ENCODE assay signal across 15 mouse cellular contexts in the genomic region with DNA sequence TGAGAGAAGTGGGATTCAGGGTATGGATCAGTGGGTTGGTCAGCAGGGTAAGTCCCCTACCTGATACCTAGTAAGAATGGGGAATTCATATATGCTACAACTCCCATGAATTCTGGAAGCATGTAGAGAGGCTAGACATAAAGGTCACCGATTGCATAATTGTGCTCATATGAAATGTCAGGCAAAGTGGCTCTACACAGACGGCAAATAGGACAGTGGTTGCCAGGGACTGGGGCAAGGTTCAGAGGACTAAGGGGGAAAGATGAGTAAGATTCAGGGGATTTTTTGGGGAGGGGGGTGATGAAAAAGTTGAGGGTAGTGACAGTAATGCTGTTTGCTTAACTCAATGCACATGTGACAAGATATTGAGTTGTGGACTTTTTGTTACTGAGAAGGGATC.
"Had no signal": no experiment of that assay in that cellular context is flagged by ENCODE, and none has a peak within 500 bp of the region (broad histone marks: within the 10 kb centered on the region; RNA-seq: fewer than 3 reads in every experiment).

No protein-coding gene starts in this region.

- ATAC-seq: midbrain, embryonic 13.5 days; midbrain, embryonic 16.5 days had no signal

- H3K9ac ChIP-seq: kidney, embryonic 15.5 days; liver, embryonic 13.5 days; lung, embryonic 14.5 days; midbrain, embryonic 13.5 days had no signal

- H3K36me3 ChIP-seq: kidney, embryonic 15.5 days; liver, embryonic 13.5 days; midbrain, embryonic 10.5 days; midbrain, embryonic 13.5 days had no signal

- H3K4me1 ChIP-seq: liver, embryonic 13.5 days; midbrain, embryonic 10.5 days; midbrain, embryonic 13.5 days had no signal

- H3K4me2 ChIP-seq: kidney, embryonic 15.5 days; liver, embryonic 13.5 days; lung, embryonic 14.5 days; midbrain, embryonic 13.5 days had no signal

- H3K27ac ChIP-seq: kidney, embryonic 15.5 days; left cerebral cortex, adult 2 months; liver, embryonic 13.5 days; midbrain, embryonic 10.5 days; midbrain, embryonic 13.5 days had no signal

- H3K4me3 ChIP-seq: kidney, embryonic 15.5 days; left cerebral cortex, adult 2 months; liver, embryonic 13.5 days; megakaryocyte, embryonic 14.5 days; midbrain, embryonic 10.5 days; midbrain, embryonic 13.5 days had no signal

- H3K27me3 ChIP-seq: kidney, embryonic 15.5 days; liver, embryonic 13.5 days; midbrain, embryonic 13.5 days had no signal

- DNase-seq: kidney, adult 11 months; kidney, adult 8-10 months; kidney, postnatal 10 days; kidney, postnatal 36 days; layer of hippocampus, postnatal 36 days; liver, embryonic 13.5 days; lung, embryonic 14.5 days; thymus, adult 18-20 months; thymus, postnatal 36 days had no signal

- H3K9me3 ChIP-seq: kidney, embryonic 15.5 days; liver, embryonic 13.5 days; midbrain, embryonic 13.5 days had no signal
